Mouse (Mus musculus): ENCODE data around the gene Gm13288. TPM values are rescaled to one million over a fixed set of nuclear protein-coding genes. Genes with fewer than 3 reads are reported as not detected.
"Not testable (repeated sequence)": the region's sequence is repeated elsewhere in the genome, so short reads cannot be mapped to it uniquely, and the experiment has no call there.

Gm13288 gene
- polyA plus RNA-seq, 1 experiment from 2014 or later, result 0.08 TPM

DNA sequence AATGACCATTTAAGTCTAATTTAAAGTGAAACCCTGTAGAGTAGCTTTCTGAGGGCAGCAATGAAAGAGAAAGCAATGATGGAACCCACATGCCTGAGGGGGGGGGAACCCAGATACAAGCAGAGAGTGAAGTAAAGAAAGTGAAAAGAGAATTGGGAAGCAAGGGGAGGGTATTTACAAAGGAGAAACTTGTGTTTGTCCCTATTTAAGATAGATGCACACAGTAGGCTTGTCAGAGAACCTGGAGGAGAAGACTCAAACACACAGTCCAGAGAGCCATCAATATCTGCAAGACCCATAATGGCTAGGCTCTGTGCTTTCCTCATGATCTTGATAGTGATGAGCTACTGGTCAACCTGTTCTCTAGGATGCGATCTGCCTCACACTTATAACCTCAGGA lies 14.3 kb downstream of the Gm13288 start, which contains the start of gene Ifna11:
Ifna11 (plus strand) TSS at position 301 of the 400 bp plus-strand sequence.
- Histone ChIP-seq H3K9me3 (no peaks in the 10 kb centered on the region), H3K9ac (no peak within 1 kb of the TSS), H3K36me3 (no peaks in the 10 kb centered on the region), H3K27me3 (replicated peaks) (no peaks in the 10 kb centered on the region), H3K4me1 (replicated peaks) (no peaks in the 10 kb centered on the region), H3K4me3 (replicated peaks) (no peak within 1 kb of the TSS), H3K4me2 (replicated peaks) (no peak within 1 kb of the TSS), H3K27ac (no peak within 1 kb of the TSS)
- no peak for ATAC-seq
- WGBS, result 97% methylated on average over 1 of the region's 1 CpGs

GRCm38 (mm10) chr4:88822995-88823394 lies 17.7 kb downstream of the Gm13288 start:
- WGBS, result 23% methylated on average over 4 of the region's 4 CpGs

GRCm38 (mm10) chr4:88827116-88827515 lies 21.8 kb downstream of the Gm13288 start, which contains the start of gene Ifna6:
Ifna6 (plus strand) TSS chr4:88827416.
- H3K27ac ChIP-seq; ATAC-seq; H3K4me2 ChIP-seq (replicated peaks); H3K4me3 ChIP-seq (replicated peaks); H3K9ac ChIP-seq; H3K27me3 ChIP-seq (replicated peaks); H3K36me3 ChIP-seq; H3K9me3 ChIP-seq; H3K4me1 ChIP-seq (replicated peaks): not testable (repeated sequence)

More at GRCm38 (mm10) chr4:88822995-88823394, 17.7 kb downstream of the Gm13288 start:
- Histone ChIP-seq H3K27ac (no peak overlapping the region), H3K9me3 (no peaks in the 10 kb centered on the region), H3K4me3 (replicated peaks) (no peak overlapping the region), H3K9ac (no peak overlapping the region), H3K36me3 (no peaks in the 10 kb centered on the region), H3K4me1 (replicated peaks) (no peaks in the 10 kb centered on the region), H3K4me2 (replicated peaks) (no peak overlapping the region), H3K27me3 (replicated peaks) (no peaks in the 10 kb centered on the region)
- no peak for ATAC-seq

DNA sequence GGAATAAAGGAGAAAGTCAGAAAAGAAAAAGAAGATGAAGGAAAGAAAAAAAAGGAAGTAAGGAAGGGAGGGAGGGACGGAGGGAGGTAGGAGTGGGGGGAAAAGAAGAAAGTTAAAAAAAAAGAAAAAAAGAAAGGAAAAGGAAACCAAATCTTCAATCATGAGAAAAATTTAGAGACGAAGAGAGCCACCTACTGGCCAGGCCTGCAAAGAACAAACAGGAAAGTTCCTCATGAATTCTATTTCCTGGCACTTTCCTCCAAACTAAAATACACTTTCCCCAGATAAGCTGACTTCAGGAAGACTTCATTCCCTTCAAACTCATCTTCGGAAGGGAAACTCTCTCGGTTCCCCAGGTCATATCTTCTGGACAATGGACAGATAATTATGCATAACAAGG lies 25.2 kb downstream of the Gm13288 start:
- Histone ChIP-seq H3K27ac (no peak overlapping the region), H3K4me2 (replicated peaks) (no peak overlapping the region), H3K9me3 (no peaks in the 10 kb centered on the region), H3K36me3 (no peaks in the 10 kb centered on the region), H3K4me3 (replicated peaks) (no peak overlapping the region), H3K27me3 (replicated peaks) (no peaks in the 10 kb centered on the region), H3K4me1 (replicated peaks) (no peaks in the 10 kb centered on the region), H3K9ac (no peak overlapping the region)
- 28% methylated on average over 4 of the region's 4 CpGs for WGBS
- no peak for ATAC-seq

GRCm38 (mm10) chr4:88835225-88835624 lies 29.9 kb downstream of the Gm13288 start, which contains the start of gene Ifna5:
Ifna5 (plus strand) TSS chr4:88835525.
- H3K4me3 ChIP-seq (replicated peaks); H3K9me3 ChIP-seq; H3K27ac ChIP-seq; H3K36me3 ChIP-seq; H3K9ac ChIP-seq; ATAC-seq; H3K4me1 ChIP-seq (replicated peaks); H3K27me3 ChIP-seq (replicated peaks); H3K4me2 ChIP-seq (replicated peaks): not testable (repeated sequence)
- 61% methylated on average over 1 of the region's 1 CpGs for WGBS

GRCm38 (mm10) chr4:88838828-88839227 lies 33.5 kb downstream of the Gm13288 start:
- H3K27ac ChIP-seq, result no peak overlapping the region
- 40% methylated on average over 3 of the region's 3 CpGs for WGBS
- no peaks in the 10 kb centered on the region for H3K4me1 ChIP-seq (replicated peaks)
- no peak overlapping the region for H3K4me3 ChIP-seq (replicated peaks)
- H3K9me3 ChIP-seq, result no peaks in the 10 kb centered on the region
- H3K4me2 ChIP-seq (replicated peaks), result no peak overlapping the region
- no peaks in the 10 kb centered on the region for H3K27me3 ChIP-seq (replicated peaks)
- ATAC-seq, result no peak
- no peak overlapping the region for H3K9ac ChIP-seq
- no peaks in the 10 kb centered on the region for H3K36me3 ChIP-seq

DNA sequence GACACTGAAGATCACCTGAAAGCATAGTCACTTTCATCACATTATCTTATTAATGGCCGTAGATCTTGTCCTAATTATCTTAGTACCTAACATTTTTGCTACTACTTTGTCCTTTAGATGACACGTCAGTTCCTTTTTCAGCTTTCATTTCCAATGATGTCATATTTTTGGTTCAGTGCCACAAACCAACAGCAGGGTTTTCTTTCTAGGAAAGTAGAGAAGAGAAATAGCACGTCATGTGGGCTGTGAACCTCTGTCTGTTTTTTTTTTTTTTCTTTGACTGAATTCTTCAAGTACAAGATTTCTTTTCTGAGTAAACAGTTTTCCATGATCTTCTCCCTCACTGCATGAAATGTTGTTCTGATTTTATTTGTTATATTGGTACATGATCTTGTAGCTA lies 34.7 kb downstream of the Gm13288 start:
- ATAC-seq, result no peak

DNA sequence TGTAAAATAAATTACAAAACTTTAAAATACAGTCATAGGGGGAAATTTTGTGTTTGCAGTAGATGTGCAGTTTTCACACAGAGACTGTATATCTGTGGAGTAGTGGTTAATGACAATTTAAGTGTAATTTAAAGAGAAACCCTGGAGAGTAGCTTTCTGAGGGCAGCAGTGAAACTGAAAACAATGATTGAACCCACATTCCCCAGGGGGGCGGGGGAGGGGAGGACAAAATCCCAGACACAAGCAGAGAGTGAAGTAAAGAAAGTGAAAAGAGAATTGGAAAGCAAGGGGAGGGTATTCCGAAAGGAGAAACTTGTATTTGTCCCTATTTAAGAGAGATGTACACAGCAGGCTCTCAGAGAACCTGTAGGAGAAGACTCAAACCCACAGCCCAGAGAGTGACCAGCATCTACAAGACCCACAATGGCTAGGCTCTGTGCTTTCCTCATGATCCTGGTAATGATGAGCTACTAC lies 36.1 kb downstream of the Gm13288 start, which contains the start of gene Ifna4:
Ifna4 (plus strand) TSS at position 424 of the 474 bp plus-strand sequence.
- Histone ChIP-seq H3K9me3 (no peaks in the 10 kb centered on the region), H3K27ac (no peak within 1 kb of the TSS), H3K9ac (no peak within 1 kb of the TSS), H3K36me3 (no peaks in the 10 kb centered on the region), H3K27me3 (replicated peaks) (no peaks in the 10 kb centered on the region), H3K4me3 (replicated peaks) (no peak within 1 kb of the TSS), H3K4me1 (replicated peaks) (no peaks in the 10 kb centered on the region), H3K4me2 (replicated peaks) (no peak within 1 kb of the TSS)
- 59% methylated on average over 2 of the region's 2 CpGs for WGBS
- no peak for ATAC-seq

More for the DNA sequence above, 34.7 kb downstream of the Gm13288 start:
- 74% methylated on average over 3 of the region's 3 CpGs for WGBS
- no peak overlapping the region for H3K9ac ChIP-seq
- no peaks in the 10 kb centered on the region for H3K27me3 ChIP-seq (replicated peaks)
- no peak overlapping the region for H3K4me2 ChIP-seq (replicated peaks)
- no peaks in the 10 kb centered on the region for H3K9me3 ChIP-seq
- H3K4me1 ChIP-seq (replicated peaks), result no peaks in the 10 kb centered on the region
- no peaks in the 10 kb centered on the region for H3K36me3 ChIP-seq
- no peak overlapping the region for H3K4me3 ChIP-seq (replicated peaks)
- H3K27ac ChIP-seq, result no peak overlapping the region

GRCm38 (mm10) chr4:88845334-88845733 lies 40.0 kb downstream of the Gm13288 start:
- Histone ChIP-seq H3K36me3 (no peaks in the 10 kb centered on the region), H3K9me3 (no peaks in the 10 kb centered on the region), H3K27ac (no peak overlapping the region), H3K9ac (no peak overlapping the region), H3K4me2 (replicated peaks) (no peak overlapping the region), H3K4me3 (replicated peaks) (no peak overlapping the region), H3K4me1 (replicated peaks) (no peaks in the 10 kb centered on the region), H3K27me3 (replicated peaks) (no peaks in the 10 kb centered on the region)
- WGBS, result 59% methylated on average over 2 of the region's 2 CpGs
- no peak for ATAC-seq

GRCm38 (mm10) chr4:88849698-88850097 lies 44.4 kb downstream of the Gm13288 start, which contains the start of gene Ifna1:
Ifna1 (plus strand) TSS chr4:88850087.
- no peaks in the 10 kb centered on the region for H3K36me3 ChIP-seq
- WGBS, result 90% methylated on average over 1 of the region's 1 CpGs
- H3K27me3 ChIP-seq (replicated peaks), result no peaks in the 10 kb centered on the region
- no peaks in the 10 kb centered on the region for H3K4me1 ChIP-seq (replicated peaks)
- H3K4me3 ChIP-seq (replicated peaks), result no peak within 1 kb of the TSS
- H3K9ac ChIP-seq, result no peak within 1 kb of the TSS
- H3K9me3 ChIP-seq, result no peaks in the 10 kb centered on the region
- no peak within 1 kb of the TSS for H3K27ac ChIP-seq
- ATAC-seq, result no peak
- H3K4me2 ChIP-seq (replicated peaks), result no peak within 1 kb of the TSS

GRCm38 (mm10) chr4:88851026-88851763 lies 45.9 kb downstream of the Gm13288 start:
- Histone ChIP-seq H3K4me3 (replicated peaks) (no peak overlapping the region), H3K9ac (no peak overlapping the region), H3K9me3 (no peaks in the 10 kb centered on the region), H3K4me1 (replicated peaks) (no peaks in the 10 kb centered on the region), H3K27me3 (replicated peaks) (no peaks in the 10 kb centered on the region), H3K36me3 (no peaks in the 10 kb centered on the region), H3K4me2 (replicated peaks) (no peak overlapping the region), H3K27ac (no peak overlapping the region)
- no peak for ATAC-seq
- 70% methylated on average over 4 of the region's 4 CpGs for WGBS

Data from intestine, embryonic 15.5 days (tissue).